Mouse (Mus musculus) bone marrow macrophage, adult 2 months (primary cell): Measurements from ENCODE around the gene Sp4.

Source experiments
- CTCF ChIP-seq: IDR thresholded peaks from 2 replicates; pipeline ENCODE4 v1.5.1; 2012; ENCODE audit warnings: low read depth, mild to moderate bottlenecking, low read length, moderate library complexity
- POLR2A ChIP-seq: IDR thresholded peaks from 2 replicates; pipeline ENCODE4 v1.6.1; 2012; ENCODE audit warnings: mild to moderate bottlenecking, low read depth, low read length, borderline replicate concordance

DNA sequence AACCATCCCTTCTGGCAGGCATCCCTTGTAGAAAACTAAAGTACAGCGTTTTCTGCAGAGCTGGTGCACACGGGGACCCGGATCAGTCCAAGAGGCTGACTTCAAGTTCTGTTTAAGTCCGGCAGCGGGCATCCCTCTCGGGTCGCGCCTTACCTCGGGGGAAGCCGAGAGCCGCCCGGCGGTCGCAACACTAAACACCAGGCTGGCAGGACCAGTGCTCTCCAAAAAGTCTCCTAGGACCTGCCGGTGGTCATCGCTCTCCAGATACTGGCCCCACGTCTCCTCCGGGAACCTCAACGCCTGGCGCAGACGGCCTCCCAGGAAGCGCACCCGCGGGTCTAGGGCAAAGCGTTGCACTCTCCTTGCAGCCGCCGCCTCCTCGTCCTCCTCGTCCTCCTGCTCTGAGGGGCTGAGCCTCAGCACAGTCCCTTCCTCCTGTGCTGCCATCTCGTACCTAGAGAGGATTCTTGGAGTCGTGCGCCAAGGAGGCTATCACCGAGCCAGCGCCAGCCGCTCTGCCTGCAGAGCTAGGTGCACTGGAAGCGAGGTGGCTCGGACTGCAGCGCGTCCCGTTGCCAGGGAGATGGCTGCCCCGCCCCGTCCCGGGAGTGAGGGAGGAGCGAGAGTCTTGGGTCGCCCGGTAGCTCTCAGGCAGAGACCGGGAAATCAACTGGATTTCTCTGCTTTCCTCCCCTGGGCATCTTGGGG lies 102.7 kb downstream of the Sp4 start, which contains the start of gene Dnah11:
- TF ChIP-seq CTCF (no peak), POLR2A (no peak)
